Mouse (Mus musculus): Measurements from ENCODE around the gene Hinfp. TPM values are rescaled to one million over a fixed set of nuclear protein-coding genes. Genes with fewer than 3 reads are reported as not detected.
"Not testable (repeated sequence)": the region's sequence is repeated elsewhere in the genome, so short reads cannot be mapped to it uniquely, and the experiment has no call there.

Hinfp gene
- polyA plus RNA-seq, 1 experiment from 2014 or later = 15.8 TPM

DNA sequence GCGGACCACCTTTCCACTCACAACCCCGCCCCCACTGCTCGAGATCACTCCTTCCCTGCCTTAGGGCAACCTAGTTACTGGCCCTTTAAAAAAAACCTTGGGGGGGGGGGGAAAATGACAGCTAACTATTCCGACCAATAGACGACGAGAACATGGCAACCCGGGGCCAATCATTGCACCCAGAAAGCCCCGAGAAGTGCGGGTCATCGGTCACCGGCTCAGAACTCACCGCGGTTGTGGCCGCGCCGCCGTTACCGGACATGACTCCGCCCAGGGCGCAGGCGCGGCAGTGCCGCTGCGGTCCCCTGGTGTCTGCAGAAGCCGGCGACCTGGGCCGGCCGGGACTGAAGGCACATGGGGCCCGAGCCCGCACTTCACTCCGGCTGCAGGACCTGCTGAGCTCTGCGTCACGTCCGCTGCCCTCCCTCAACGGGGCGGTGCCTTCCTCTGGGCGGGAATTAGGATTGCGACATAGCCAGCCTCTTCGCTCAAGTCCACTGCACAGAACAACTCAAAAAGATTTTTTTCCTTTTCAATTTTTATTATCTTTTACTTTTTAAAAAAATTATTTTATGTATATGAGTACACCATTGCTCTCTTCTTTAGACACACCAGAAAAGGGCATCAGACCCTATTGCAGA lies 38.4 kb upstream of the Hinfp start, which contains the start of gene Hmbs:
Gene Hmbs (minus strand): TSS at position 448 of the 641 bp plus-strand sequence.
- peak within 1 kb of the TSS; percentile 84 for H3K4me3 ChIP-seq (ENCODE audit: low read length)
- H3K9ac ChIP-seq (ENCODE audit: low read length) = peak within 1 kb of the TSS; percentile 88
- H3K36me3 ChIP-seq (ENCODE audit: control insufficient read depth, insufficient read depth) = peaks cover 36% of the 10 kb centered on the region
- H3K9me3 ChIP-seq (replicated peaks; ENCODE audit: control insufficient read depth, low read length) = peaks cover 4% of the 10 kb centered on the region; the same call in 1 of the 2 replicates
- ATAC-seq (replicated peaks; ENCODE audit: extremely low read depth, insufficient read depth, low FRiP score) = peak; percentile 95
- peak within 1 kb of the TSS; percentile 78 for H3K4me2 ChIP-seq (ENCODE audit: low read depth, low read length)
- peak within 1 kb of the TSS; percentile 99 for H3K27ac ChIP-seq (ENCODE audit: low read length)
- under 1% methylated on average over 39 of the region's 39 CpGs for WGBS
- H3K27me3 ChIP-seq (ENCODE audit: control insufficient read depth, insufficient read depth, low read length) = no peaks in the 10 kb centered on the region
- peaks cover 18% of the 10 kb centered on the region for H3K4me1 ChIP-seq (ENCODE audit: control insufficient read depth, insufficient read depth, low read length)

DNA sequence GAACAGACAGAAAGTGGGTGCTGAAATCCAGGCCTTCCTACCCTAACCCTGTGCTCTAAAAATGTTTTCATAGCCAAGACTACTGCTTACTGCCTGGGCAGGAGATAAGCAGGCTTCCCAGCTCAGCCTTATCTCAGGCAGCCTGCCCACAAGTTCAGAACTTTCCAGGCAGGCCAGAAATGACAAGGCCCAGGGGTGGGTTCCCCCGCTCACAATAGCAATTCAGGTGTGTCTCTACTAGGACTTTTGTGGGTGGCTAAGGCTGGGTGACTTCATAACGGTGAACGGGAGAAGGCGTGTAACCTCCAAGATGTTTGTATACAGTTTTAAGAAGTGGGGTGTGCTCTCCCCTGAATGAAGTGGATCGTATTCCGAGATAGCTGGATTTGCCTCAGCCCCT lies 37.8 kb upstream of the Hinfp start:
- Histone ChIP-seq H3K9ac (ENCODE audit: low read length) (peak overlapping the region; percentile 88), H3K4me1 (ENCODE audit: control insufficient read depth, insufficient read depth, low read length) (peaks cover 18% of the 10 kb centered on the region), H3K36me3 (ENCODE audit: control insufficient read depth, insufficient read depth) (peaks cover 34% of the 10 kb centered on the region), H3K9me3 (replicated peaks; ENCODE audit: control insufficient read depth, low read length) (no peaks in the 10 kb centered on the region), H3K27me3 (ENCODE audit: control insufficient read depth, insufficient read depth, low read length) (no peaks in the 10 kb centered on the region), H3K27ac (ENCODE audit: low read length) (peak overlapping the region; percentile 99), H3K4me2 (ENCODE audit: low read depth, low read length) (peak overlapping the region; percentile 78), H3K4me3 (ENCODE audit: low read length) (peak overlapping the region; percentile 84)
- ATAC-seq (replicated peaks; ENCODE audit: extremely low read depth, insufficient read depth, low FRiP score) = peak; percentile 63
- WGBS = 1% methylated on average over 6 of the region's 6 CpGs

GRCm38 (mm10) chr9:44342605-44343004 lies 37.1 kb upstream of the Hinfp start:
- H3K36me3 ChIP-seq (ENCODE audit: control insufficient read depth, insufficient read depth) = peaks cover 30% of the 10 kb centered on the region
- WGBS = 83% methylated on average over 1 of the region's 1 CpGs
- ATAC-seq (replicated peaks; ENCODE audit: extremely low read depth, insufficient read depth, low FRiP score) = no peak
- peak overlapping the region; percentile 99 for H3K27ac ChIP-seq (ENCODE audit: low read length)
- peak overlapping the region; percentile 55 for H3K9ac ChIP-seq (ENCODE audit: low read length)
- no peaks in the 10 kb centered on the region for H3K9me3 ChIP-seq (replicated peaks; ENCODE audit: control insufficient read depth, low read length)
- H3K4me1 ChIP-seq (ENCODE audit: control insufficient read depth, insufficient read depth, low read length) = peaks cover 18% of the 10 kb centered on the region
- peak overlapping the region; percentile 84 for H3K4me3 ChIP-seq (ENCODE audit: low read length)
- no peaks in the 10 kb centered on the region for H3K27me3 ChIP-seq (ENCODE audit: control insufficient read depth, insufficient read depth, low read length)
- H3K4me2 ChIP-seq (ENCODE audit: low read depth, low read length) = peak overlapping the region; percentile 78

- Histone ChIP-seq H3K9ac (ENCODE audit: low read length) (peak overlapping the region; percentile 55), H3K4me2 (ENCODE audit: low read depth, low read length) (peak overlapping the region; percentile 78), H3K4me3 (ENCODE audit: low read length) (no peak overlapping the region), H3K36me3 (ENCODE audit: control insufficient read depth, insufficient read depth) (peaks cover 29% of the 10 kb centered on the region), H3K4me1 (ENCODE audit: control insufficient read depth, insufficient read depth, low read length) (peaks cover 22% of the 10 kb centered on the region), H3K9me3 (replicated peaks; ENCODE audit: control insufficient read depth, low read length) (no peaks in the 10 kb centered on the region), H3K27me3 (ENCODE audit: control insufficient read depth, insufficient read depth, low read length) (no peaks in the 10 kb centered on the region), H3K27ac (ENCODE audit: low read length) (peak overlapping the region; percentile 99)
- WGBS = 53% methylated on average over 3 of the region's 3 CpGs
- ATAC-seq (replicated peaks; ENCODE audit: extremely low read depth, insufficient read depth, low FRiP score) = no peak
These were observed 36.7 kb upstream of the Hinfp start for GRCm38 (mm10) chr9:44342173-44342572.

GRCm38 (mm10) chr9:44341487-44341886 lies 36.0 kb upstream of the Hinfp start:
- WGBS = 86% methylated on average over 5 of the region's 5 CpGs
- ATAC-seq (replicated peaks; ENCODE audit: extremely low read depth, insufficient read depth, low FRiP score) = no peak
- Histone ChIP-seq H3K9ac (ENCODE audit: low read length) (no peak overlapping the region), H3K4me3 (ENCODE audit: low read length) (no peak overlapping the region), H3K4me2 (ENCODE audit: low read depth, low read length) (no peak overlapping the region), H3K9me3 (replicated peaks; ENCODE audit: control insufficient read depth, low read length) (no peaks in the 10 kb centered on the region), H3K4me1 (ENCODE audit: control insufficient read depth, insufficient read depth, low read length) (peaks cover 29% of the 10 kb centered on the region), H3K27ac (ENCODE audit: low read length) (no peak overlapping the region), H3K36me3 (ENCODE audit: control insufficient read depth, insufficient read depth) (peaks cover 28% of the 10 kb centered on the region), H3K27me3 (ENCODE audit: control insufficient read depth, insufficient read depth, low read length) (no peaks in the 10 kb centered on the region)

- Histone ChIP-seq H3K4me3 (ENCODE audit: low read length) (no peak overlapping the region), H3K36me3 (ENCODE audit: control insufficient read depth, insufficient read depth) (peaks cover 33% of the 10 kb centered on the region), H3K27me3 (ENCODE audit: control insufficient read depth, insufficient read depth, low read length) (no peaks in the 10 kb centered on the region), H3K4me1 (ENCODE audit: control insufficient read depth, insufficient read depth, low read length) (peaks cover 29% of the 10 kb centered on the region), H3K9me3 (replicated peaks; ENCODE audit: control insufficient read depth, low read length) (no peaks in the 10 kb centered on the region), H3K4me2 (ENCODE audit: low read depth, low read length) (no peak overlapping the region), H3K9ac (ENCODE audit: low read length) (no peak overlapping the region), H3K27ac (ENCODE audit: low read length) (no peak overlapping the region)
- ATAC-seq (replicated peaks; ENCODE audit: extremely low read depth, insufficient read depth, low FRiP score) = no peak
- WGBS = 82% methylated on average over 5 of the region's 5 CpGs
These were observed 33.1 kb upstream of the Hinfp start for GRCm38 (mm10) chr9:44338574-44338973.

- Histone ChIP-seq H3K4me2 (ENCODE audit: low read depth, low read length) (peak overlapping the region; percentile 64), H3K4me1 (ENCODE audit: control insufficient read depth, insufficient read depth, low read length) (peaks cover 22% of the 10 kb centered on the region), H3K4me3 (ENCODE audit: low read length) (no peak overlapping the region), H3K36me3 (ENCODE audit: control insufficient read depth, insufficient read depth) (peaks cover 43% of the 10 kb centered on the region), H3K27ac (ENCODE audit: low read length) (no peak overlapping the region), H3K9ac (ENCODE audit: low read length) (0 out of 2 replicates have a peak overlapping the region, but pooled peaks have one; percentile 39), H3K9me3 (replicated peaks; ENCODE audit: control insufficient read depth, low read length) (no peaks in the 10 kb centered on the region), H3K27me3 (ENCODE audit: control insufficient read depth, insufficient read depth, low read length) (no peaks in the 10 kb centered on the region)
- ATAC-seq (replicated peaks; ENCODE audit: extremely low read depth, insufficient read depth, low FRiP score) = no peak
- WGBS = 69% methylated on average over 9 of the region's 9 CpGs
These were observed 32.1 kb upstream of the Hinfp start for GRCm38 (mm10) chr9:44337436-44338169.

GRCm38 (mm10) chr9:44336964-44337363 lies 31.5 kb upstream of the Hinfp start:
- H3K36me3 ChIP-seq (ENCODE audit: control insufficient read depth, insufficient read depth) = peaks cover 48% of the 10 kb centered on the region
- ATAC-seq (replicated peaks; ENCODE audit: extremely low read depth, insufficient read depth, low FRiP score) = no peak
- no peaks in the 10 kb centered on the region for H3K27me3 ChIP-seq (ENCODE audit: control insufficient read depth, insufficient read depth, low read length)
- 48% methylated on average over 3 of the region's 3 CpGs for WGBS
- no peak overlapping the region for H3K27ac ChIP-seq (ENCODE audit: low read length)
- H3K4me3 ChIP-seq (ENCODE audit: low read length) = peak overlapping the region; percentile 93
- peak overlapping the region; percentile 97 for H3K9ac ChIP-seq (ENCODE audit: low read length)
- H3K4me1 ChIP-seq (ENCODE audit: control insufficient read depth, insufficient read depth, low read length) = peaks cover 15% of the 10 kb centered on the region
- H3K9me3 ChIP-seq (replicated peaks; ENCODE audit: control insufficient read depth, low read length) = no peaks in the 10 kb centered on the region
- H3K4me2 ChIP-seq (ENCODE audit: low read depth, low read length) = peak overlapping the region; percentile 64

GRCm38 (mm10) chr9:44336513-44336912 lies 31.0 kb upstream of the Hinfp start:
- Histone ChIP-seq H3K4me3 (ENCODE audit: low read length) (peak overlapping the region; percentile 93), H3K9ac (ENCODE audit: low read length) (peak overlapping the region; percentile 97), H3K36me3 (ENCODE audit: control insufficient read depth, insufficient read depth) (peaks cover 52% of the 10 kb centered on the region), H3K4me1 (ENCODE audit: control insufficient read depth, insufficient read depth, low read length) (peaks cover 15% of the 10 kb centered on the region), H3K4me2 (ENCODE audit: low read depth, low read length) (peak overlapping the region; percentile 64)
- 32% methylated on average over 4 of the region's 4 CpGs for WGBS
- not testable (repeated sequence) for H3K27me3 ChIP-seq (ENCODE audit: control insufficient read depth, insufficient read depth, low read length); H3K27ac ChIP-seq (ENCODE audit: low read length); ATAC-seq (replicated peaks; ENCODE audit: extremely low read depth, insufficient read depth, low FRiP score); H3K9me3 ChIP-seq (replicated peaks; ENCODE audit: control insufficient read depth, low read length)
